ENCODE assay signal across 8 mouse cellular contexts in the genomic region with DNA sequence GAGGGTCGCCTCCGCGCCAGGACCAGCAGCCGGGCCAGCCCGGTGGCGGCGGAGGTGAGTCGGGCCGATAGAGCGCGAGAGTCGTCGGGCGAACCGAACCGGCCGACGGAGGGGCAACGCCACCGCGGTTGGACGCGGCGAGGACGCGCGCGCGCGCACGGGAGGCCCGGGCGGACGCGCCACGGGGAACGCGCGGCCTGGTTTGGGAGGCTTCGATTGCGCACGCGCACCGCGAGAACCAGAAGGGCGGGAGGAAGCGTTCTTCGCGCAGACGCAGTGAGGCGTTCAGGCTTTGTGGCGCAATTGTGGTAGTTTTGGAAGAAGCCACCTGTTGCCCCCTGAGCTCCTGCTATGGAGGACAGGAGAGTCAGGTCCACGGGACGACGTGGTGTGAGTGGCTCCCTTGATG. TPM values are rescaled to one million over a fixed set of nuclear protein-coding genes. Genes with fewer than 3 reads are reported as not detected.
DNase-seq lines count a peak whose midpoint lies in the region; ATAC-seq lines count a peak whose summit lies in the region.

No protein-coding gene starts in this region.

- peak; percentile 94 for DNase-seq in adrenal gland, postnatal 10 days
- DNase-seq in embryonic facial prominence, embryonic 10.5 days (ENCODE audit: low spot score) = peak; percentile 91
- DNase-seq in kidney, adult 18-20 months = peak; percentile 92
- DNase-seq in limb, embryonic 10.5 days (ENCODE audit: low spot score) = peak; percentile 93
- peak; percentile 92 for DNase-seq in skeletal muscle tissue, adult 2 months (ENCODE audit: low read depth, low spot score)

- no peaks in the 10 kb centered on the region for H3K9me3 ChIP-seq in embryonic facial prominence, embryonic 10.5 days
- no peaks in the 10 kb centered on the region for H3K9me3 ChIP-seq in limb, embryonic 10.5 days (replicated peaks)
- H3K9me3 ChIP-seq in midbrain, embryonic 12.5 days = no peaks in the 10 kb centered on the region

- H3K4me1 ChIP-seq in embryonic facial prominence, embryonic 10.5 days = peaks cover 31% of the 10 kb centered on the region
- H3K4me1 ChIP-seq in limb, embryonic 10.5 days = peaks cover 20% of the 10 kb centered on the region
- H3K4me1 ChIP-seq in midbrain, embryonic 12.5 days = peaks cover 30% of the 10 kb centered on the region

- peak overlapping the region; percentile 99 for H3K27ac ChIP-seq in embryonic facial prominence, embryonic 10.5 days (replicated peaks)
- H3K27ac ChIP-seq in limb, embryonic 10.5 days = peak overlapping the region; percentile 100
- H3K27ac ChIP-seq in midbrain, embryonic 12.5 days (replicated peaks) = peak overlapping the region; percentile 99

- peak; percentile 26 for ATAC-seq in granulocyte monocyte progenitor cell, adult 5-6 weeks (replicated peaks; ENCODE audit: poor library complexity, severe bottlenecking)
- no peak for ATAC-seq in midbrain, embryonic 12.5 days (ENCODE audit: low FRiP score, low read depth)
- ATAC-seq in activated CD4-positive, CD25-positive, alpha-beta regulatory T cell, adult 4 months = no peak

- under 1% methylated on average over 55 of the region's 55 CpGs for WGBS in embryonic facial prominence, embryonic 10.5 days
- WGBS in limb, embryonic 10.5 days = under 1% methylated on average over 55 of the region's 55 CpGs
- 0% methylated on average over 55 of the region's 55 CpGs for WGBS in midbrain, embryonic 12.5 days

- no peaks in the 10 kb centered on the region for H3K27me3 ChIP-seq in embryonic facial prominence, embryonic 10.5 days (replicated peaks; ENCODE audit: low read depth, poor library complexity, severe bottlenecking)
- H3K27me3 ChIP-seq in limb, embryonic 10.5 days (ENCODE audit: low read depth, poor library complexity, severe bottlenecking) = no peaks in the 10 kb centered on the region
- H3K27me3 ChIP-seq in midbrain, embryonic 12.5 days = no peaks in the 10 kb centered on the region

- H3K4me3 ChIP-seq in embryonic facial prominence, embryonic 10.5 days = peak overlapping the region; percentile 95
- H3K4me3 ChIP-seq in limb, embryonic 10.5 days = peak overlapping the region; percentile 99
- peak overlapping the region; percentile 100 for H3K4me3 ChIP-seq in midbrain, embryonic 12.5 days

- H3K4me2 ChIP-seq in midbrain, embryonic 12.5 days (replicated peaks) = peak overlapping the region; percentile 89

- H3K36me3 ChIP-seq in embryonic facial prominence, embryonic 10.5 days (replicated peaks) = peaks cover 58% of the 10 kb centered on the region
- peaks cover 56% of the 10 kb centered on the region for H3K36me3 ChIP-seq in limb, embryonic 10.5 days
- peaks cover 42% of the 10 kb centered on the region for H3K36me3 ChIP-seq in midbrain, embryonic 12.5 days

- H3K9ac ChIP-seq in midbrain, embryonic 12.5 days (replicated peaks) = peak overlapping the region; percentile 100

RNA-seq across cellular contexts. Expression of a gene that starts 0.8 kb away (rescaled TPM):
- 100 to 1,000 TPM; 166 to 186 TPM for total RNA-seq in adrenal gland, postnatal 10 days (2021)
- 185 and 205 TPM in 2 replicates for polyA plus RNA-seq in embryonic facial prominence, embryonic 10.5 days (2016; fragmentation: Nextera tagmentation; extraction: Ambion mirVana)
- 286 and 301 TPM in 2 replicates for total RNA-seq in granulocyte monocyte progenitor cell, adult 5-6 weeks (2014; fragmentation: Nextera tagmentation)
- 187 and 209 TPM in 2 replicates for total RNA-seq in granulocyte monocyte progenitor cell, adult 5-6 weeks (2017)
- polyA plus RNA-seq in limb, embryonic 10.5 days (2016; fragmentation: Nextera tagmentation; extraction: Ambion mirVana) = 193 and 206 TPM in 2 replicates
- polyA plus RNA-seq in midbrain, embryonic 12.5 days (2016; fragmentation: Nextera tagmentation; extraction: Ambion mirVana) = 193 and 205 TPM in 2 replicates
- 10 to 100 TPM; 47.6 to 48.6 TPM for polyA plus RNA-seq in activated CD4-positive, CD25-positive, alpha-beta regulatory T cell, adult 4 months (2017; shearing (Covaris generic))

RNA-seq across cellular contexts. Expression of a gene that starts 19.9 kb away (rescaled TPM):
- 100 to 1,000 TPM in 1 of 2 experiments, 10 to 100 TPM in 1; 92.0 to 223 TPM for total RNA-seq in adrenal gland, postnatal 10 days (2021)
- polyA plus RNA-seq in embryonic facial prominence, embryonic 10.5 days (2016; fragmentation: Nextera tagmentation; extraction: Ambion mirVana) = 1.1 and 2.2 TPM in 2 replicates
- 0.92 and 6.9 TPM in 2 replicates for total RNA-seq in granulocyte monocyte progenitor cell, adult 5-6 weeks (2014; fragmentation: Nextera tagmentation)
- 0.41 TPM in 1 of 2 replicates, not detected in the other for total RNA-seq in granulocyte monocyte progenitor cell, adult 5-6 weeks (2017)
- polyA plus RNA-seq in limb, embryonic 10.5 days (2016; fragmentation: Nextera tagmentation; extraction: Ambion mirVana) = 2.5 and 3.0 TPM in 2 replicates
- 2.3 and 2.7 TPM in 2 replicates for polyA plus RNA-seq in midbrain, embryonic 12.5 days (2016; fragmentation: Nextera tagmentation; extraction: Ambion mirVana)
- 1 to 10 TPM; 3.7 to 8.0 TPM for polyA plus RNA-seq in activated CD4-positive, CD25-positive, alpha-beta regulatory T cell, adult 4 months (2017; shearing (Covaris generic))

RNA-seq across cellular contexts. Expression of a gene that starts 23.4 kb away (rescaled TPM):
- total RNA-seq in adrenal gland, postnatal 10 days (2021) = 10 to 100 TPM; 35.9 to 54.6 TPM
- 11.0 and 14.0 TPM in 2 replicates for polyA plus RNA-seq in embryonic facial prominence, embryonic 10.5 days (2016; fragmentation: Nextera tagmentation; extraction: Ambion mirVana)
- 50.7 and 54.7 TPM in 2 replicates for total RNA-seq in granulocyte monocyte progenitor cell, adult 5-6 weeks (2014; fragmentation: Nextera tagmentation)
- 26.1 and 30.6 TPM in 2 replicates for total RNA-seq in granulocyte monocyte progenitor cell, adult 5-6 weeks (2017)
- 10.4 and 15.2 TPM in 2 replicates for polyA plus RNA-seq in limb, embryonic 10.5 days (2016; fragmentation: Nextera tagmentation; extraction: Ambion mirVana)
- polyA plus RNA-seq in midbrain, embryonic 12.5 days (2016; fragmentation: Nextera tagmentation; extraction: Ambion mirVana) = 14.6 and 14.7 TPM in 2 replicates
- polyA plus RNA-seq in activated CD4-positive, CD25-positive, alpha-beta regulatory T cell, adult 4 months (2017; shearing (Covaris generic)) = 100 to 1,000 TPM in 1 of 2 experiments, 10 to 100 TPM in 1; 82.0 to 116 TPM

RNA-seq across cellular contexts. Expression of a gene that starts 29.5 kb away (rescaled TPM):
- 10 to 100 TPM; 37.1 to 38.7 TPM for total RNA-seq in adrenal gland, postnatal 10 days (2021)
- polyA plus RNA-seq in embryonic facial prominence, embryonic 10.5 days (2016; fragmentation: Nextera tagmentation; extraction: Ambion mirVana) = 122 and 130 TPM in 2 replicates
- 37.7 and 54.2 TPM in 2 replicates for total RNA-seq in granulocyte monocyte progenitor cell, adult 5-6 weeks (2014; fragmentation: Nextera tagmentation)
- total RNA-seq in granulocyte monocyte progenitor cell, adult 5-6 weeks (2017) = 30.5 and 33.4 TPM in 2 replicates
- 118 and 120 TPM in 2 replicates for polyA plus RNA-seq in limb, embryonic 10.5 days (2016; fragmentation: Nextera tagmentation; extraction: Ambion mirVana)
- polyA plus RNA-seq in midbrain, embryonic 12.5 days (2016; fragmentation: Nextera tagmentation; extraction: Ambion mirVana) = 99.0 and 103 TPM in 2 replicates
- 10 to 100 TPM; 13.9 to 19.1 TPM for polyA plus RNA-seq in activated CD4-positive, CD25-positive, alpha-beta regulatory T cell, adult 4 months (2017; shearing (Covaris generic))

RNA-seq across cellular contexts. Expression of a gene that starts 34.8 kb away (rescaled TPM):
- total RNA-seq in adrenal gland, postnatal 10 days (2021) = 10 to 100 TPM; 53.2 to 54.9 TPM
- 14.2 and 18.6 TPM in 2 replicates for polyA plus RNA-seq in embryonic facial prominence, embryonic 10.5 days (2016; fragmentation: Nextera tagmentation; extraction: Ambion mirVana)
- total RNA-seq in granulocyte monocyte progenitor cell, adult 5-6 weeks (2014; fragmentation: Nextera tagmentation) = 279 and 345 TPM in 2 replicates
- total RNA-seq in granulocyte monocyte progenitor cell, adult 5-6 weeks (2017) = 308 and 310 TPM in 2 replicates
- 14.6 and 16.7 TPM in 2 replicates for polyA plus RNA-seq in limb, embryonic 10.5 days (2016; fragmentation: Nextera tagmentation; extraction: Ambion mirVana)
- polyA plus RNA-seq in midbrain, embryonic 12.5 days (2016; fragmentation: Nextera tagmentation; extraction: Ambion mirVana) = 21.5 and 21.6 TPM in 2 replicates
- 100 to 1,000 TPM; 128 to 133 TPM for polyA plus RNA-seq in activated CD4-positive, CD25-positive, alpha-beta regulatory T cell, adult 4 months (2017; shearing (Covaris generic))
